Mouse (Mus musculus): ENCODE data around the gene Bbx.

Bbx gene

GRCm38 (mm10) chr16:50399775-50400174 is 32.4 kb downstream of the Bbx start:
- DNase-seq (ENCODE audit: low spot score in 2 of 2), result no peak

- no peak for DNase-seq (ENCODE audit: low spot score in 2 of 2)
These were observed 33.6 kb downstream of the Bbx start for GRCm38 (mm10) chr16:50398564-50398963.

GRCm38 (mm10) chr16:50395928-50396612 is 36.1 kb downstream of the Bbx start:
- DNase-seq (ENCODE audit: low spot score in 2 of 2), result no peak

- DNase-seq (ENCODE audit: low spot score in 2 of 2), result no peak
These were observed 43.7 kb downstream of the Bbx start for GRCm38 (mm10) chr16:50388499-50388898.

GRCm38 (mm10) chr16:50383541-50383940 is 48.6 kb downstream of the Bbx start:
- no peak for DNase-seq (ENCODE audit: low spot score in 2 of 2)

- no peak for DNase-seq (ENCODE audit: low spot score in 2 of 2)
These were observed 50.8 kb downstream of the Bbx start for GRCm38 (mm10) chr16:50381351-50381746.

GRCm38 (mm10) chr16:50380682-50381350 is 51.4 kb downstream of the Bbx start:
- DNase-seq (ENCODE audit: low spot score in 2 of 2), result peak; percentile 29 to 72

GRCm38 (mm10) chr16:50380232-50380631 is 52.0 kb downstream of the Bbx start:
- DNase-seq (ENCODE audit: low spot score in 2 of 2), result no peak

GRCm38 (mm10) chr16:50374611-50375010 is 57.6 kb downstream of the Bbx start:
- DNase-seq (ENCODE audit: low spot score in 2 of 2), result peak in 1 of 2 experiments; percentile 62

- peak in 1 of 2 experiments; percentile 24 for DNase-seq (ENCODE audit: low spot score in 2 of 2)
These were observed 58.5 kb downstream of the Bbx start for GRCm38 (mm10) chr16:50373685-50374084.

GRCm38 (mm10) chr16:50372543-50372942 is 59.6 kb downstream of the Bbx start:
- no peak for DNase-seq (ENCODE audit: low spot score in 2 of 2)

GRCm38 (mm10) chr16:50371460-50371859 is 60.7 kb downstream of the Bbx start:
- DNase-seq (ENCODE audit: low spot score in 2 of 2), result no peak

- DNase-seq (ENCODE audit: low spot score in 2 of 2), result no peak
These were observed 61.8 kb downstream of the Bbx start for GRCm38 (mm10) chr16:50370423-50370822.

GRCm38 (mm10) chr16:50366556-50366955 is 65.6 kb downstream of the Bbx start:
- no peak for DNase-seq (ENCODE audit: low spot score in 2 of 2)

- DNase-seq (ENCODE audit: low spot score in 2 of 2), result no peak
These were observed 67.8 kb downstream of the Bbx start for GRCm38 (mm10) chr16:50364189-50365059.

GRCm38 (mm10) chr16:50363443-50364188 is 68.6 kb downstream of the Bbx start:
- DNase-seq (ENCODE audit: low spot score in 2 of 2), result no peak

GRCm38 (mm10) chr16:50360631-50361030 is 71.6 kb downstream of the Bbx start:
- DNase-seq (ENCODE audit: low spot score in 2 of 2), result no peak

GRCm38 (mm10) chr16:50329684-50330083 is 102.5 kb downstream of the Bbx start:
- DNase-seq (ENCODE audit: low spot score in 2 of 2), result no peak

- DNase-seq (ENCODE audit: low spot score in 2 of 2), result no peak
These were observed 107.4 kb downstream of the Bbx start for GRCm38 (mm10) chr16:50324746-50325145.

GRCm38 (mm10) chr16:50324292-50324691 is 107.9 kb downstream of the Bbx start:
- DNase-seq (ENCODE audit: low spot score in 2 of 2), result no peak

- DNase-seq (ENCODE audit: low spot score in 2 of 2), result no peak
These were observed 110.8 kb downstream of the Bbx start for GRCm38 (mm10) chr16:50321368-50321767.

- DNase-seq (ENCODE audit: low spot score in 2 of 2), result no peak
These were observed 113.9 kb downstream of the Bbx start for GRCm38 (mm10) chr16:50318255-50318654.

Measured in spleen, postnatal 10 days (tissue).